Mouse (Mus musculus): Measurements from ENCODE around the gene Fam228b. TPM values are rescaled to one million over a fixed set of nuclear protein-coding genes. Genes with fewer than 3 reads are reported as not detected.

The Fam228b gene
- polyA plus RNA-seq, 1 experiment = 1.2 TPM

- Histone ChIP-seq H3K4me1 (peaks cover 71% of the 10 kb centered on the region), H3K36me3 (replicated peaks; ENCODE audit: low read length) (peaks cover 85% of the 10 kb centered on the region), H3K27me3 (replicated peaks) (no peaks in the 10 kb centered on the region), H3K9me3 (no peaks in the 10 kb centered on the region), H3K4me3 (replicated peaks) (no peak overlapping the region)
- TF ChIP-seq GATA1 (IDR thresholded peaks at IDR 0.05; ENCODE audit: borderline replicate concordance, low read length) = no peak
- TF ChIP-seq FLI1 (IDR thresholded peaks at IDR 0.05; ENCODE audit: low read length) = no peak
Measured at GRCm38 (mm10) chr12:4694534-4694933, 74.5 kb downstream of the Fam228b start.

GRCm38 (mm10) chr12:4691193-4691592 lies 77.9 kb downstream of the Fam228b start:
- H3K27me3 ChIP-seq (replicated peaks) = no peaks in the 10 kb centered on the region
- peaks cover 72% of the 10 kb centered on the region for H3K4me1 ChIP-seq
- H3K36me3 ChIP-seq (replicated peaks; ENCODE audit: low read length) = peaks cover 79% of the 10 kb centered on the region
- peaks cover 12% of the 10 kb centered on the region; the same call in 1 of the 2 replicates for H3K9me3 ChIP-seq
- no peak overlapping the region for H3K4me3 ChIP-seq (replicated peaks)
- TF ChIP-seq GATA1 (IDR thresholded peaks at IDR 0.05; ENCODE audit: borderline replicate concordance, low read length) = no peak
- no peak for TF ChIP-seq FLI1 (IDR thresholded peaks at IDR 0.05; ENCODE audit: low read length)

Other genes with a start within 250 kb of the Fam228b start
- 8.9 and 11.5 TPM in 2 replicates for gene Itsn2, start 176.6 kb downstream of the Fam228b start, polyA plus RNA-seq (2012; ENCODE audit: insufficient read depth, low replicate concordance)
- not detected in 2 replicates for gene Gm3625, start 176.3 kb downstream of the Fam228b start, polyA plus RNA-seq (2012; ENCODE audit: insufficient read depth, low replicate concordance)
- gene Fam228a, start 30.8 kb downstream of the Fam228b start, polyA plus RNA-seq (2012; ENCODE audit: insufficient read depth, low replicate concordance) = not detected in 2 replicates
- 0.40 TPM in 1 of 2 replicates, not detected in the other for gene Pfn4, start 245 bp downstream of the Fam228b start, polyA plus RNA-seq (2012; ENCODE audit: insufficient read depth, low replicate concordance)
- gene Sf3b6, start 48.3 kb upstream of the Fam228b start, polyA plus RNA-seq (2012; ENCODE audit: insufficient read depth, low replicate concordance) = 15.8 TPM in 1 of 2 replicates, not detected in the other
- 3.8 and 15.5 TPM in 2 replicates for gene Fkbp1b, start 72.3 kb upstream of the Fam228b start, polyA plus RNA-seq (2012; ENCODE audit: insufficient read depth, low replicate concordance)
- 1.00 TPM in 1 of 2 replicates, not detected in the other for gene Wdcp, start 74.0 kb upstream of the Fam228b start, polyA plus RNA-seq (2012; ENCODE audit: insufficient read depth, low replicate concordance)
- 312 and 347 TPM in 2 replicates for gene Mfsd2b, start 105.1 kb upstream of the Fam228b start, polyA plus RNA-seq (2012; ENCODE audit: insufficient read depth, low replicate concordance)
- gene Ubxn2a, start 138.4 kb upstream of the Fam228b start, polyA plus RNA-seq (2012; ENCODE audit: insufficient read depth, low replicate concordance) = 2.5 and 10.4 TPM in 2 replicates
- 1.4 and 7.0 TPM in 2 replicates for gene Atad2b, start 148.1 kb upstream of the Fam228b start, polyA plus RNA-seq (2012; ENCODE audit: insufficient read depth, low replicate concordance)